In genomic region chr12:70635997-70636396, GRCm38 (mm10) we compare ENCODE assay signal across 28 mouse cellular contexts.
"Had no signal": no experiment of that assay in that cellular context is flagged by ENCODE, and none has a peak within 500 bp of the region (broad histone marks: within the 10 kb centered on the region; RNA-seq: fewer than 3 reads in every experiment).

No protein-coding gene starts in this region.

- H3K4me2 ChIP-seq: embryonic facial prominence, embryonic 12.5 days; embryonic facial prominence, embryonic 13.5 days; embryonic facial prominence, embryonic 15.5 days; forebrain, embryonic 12.5 days; forebrain, embryonic 13.5 days; forebrain, embryonic 15.5 days had no signal

- ATAC-seq: forebrain, embryonic 13.5 days; forebrain, embryonic 14.5 days; forebrain, embryonic 15.5 days; forebrain, embryonic 16.5 days; forebrain, postnatal 0 days had no signal

- H3K36me3 ChIP-seq: embryonic facial prominence, embryonic 10.5 days; embryonic facial prominence, embryonic 12.5 days; embryonic facial prominence, embryonic 13.5 days; embryonic facial prominence, embryonic 15.5 days; forebrain, embryonic 10.5 days; forebrain, embryonic 12.5 days; forebrain, embryonic 15.5 days had no signal

- H3K9ac ChIP-seq: embryonic facial prominence, embryonic 12.5 days; embryonic facial prominence, embryonic 13.5 days; embryonic facial prominence, embryonic 15.5 days; forebrain, embryonic 12.5 days; forebrain, embryonic 13.5 days; forebrain, embryonic 15.5 days; forebrain, postnatal 0 days had no signal

- DNase-seq: cerebellum, adult 18-20 months; cerebellum, adult 2 months; cerebellum, adult 8-10 months; cerebellum, adult 9-10 months; cerebellum, adult 9-11 months; cerebellum, postnatal 10 days; cerebellum, postnatal 14 days; cerebellum, postnatal 25 days; cerebellum, postnatal 36 days; embryo, embryonic 11 days; forebrain, postnatal 0 days; gastrocnemius, adult 2 months; gastrocnemius, postnatal 10 days; gastrocnemius, postnatal 14 days; gastrocnemius, postnatal 25 days; gastrocnemius, postnatal 36 days; heart, adult 18-20 months had no signal

- H3K9me3 ChIP-seq: embryonic facial prominence, embryonic 10.5 days; embryonic facial prominence, embryonic 12.5 days; embryonic facial prominence, embryonic 13.5 days; embryonic facial prominence, embryonic 15.5 days; forebrain, embryonic 10.5 days; forebrain, embryonic 12.5 days; forebrain, embryonic 13.5 days; forebrain, embryonic 15.5 days had no signal

- H3K27me3 ChIP-seq: embryonic facial prominence, embryonic 12.5 days; embryonic facial prominence, embryonic 13.5 days; embryonic facial prominence, embryonic 15.5 days; forebrain, embryonic 12.5 days; forebrain, embryonic 13.5 days; forebrain, embryonic 15.5 days had no signal

- H3K27ac ChIP-seq: embryonic facial prominence, embryonic 10.5 days; embryonic facial prominence, embryonic 12.5 days; embryonic facial prominence, embryonic 13.5 days; embryonic facial prominence, embryonic 15.5 days; forebrain, embryonic 10.5 days; forebrain, embryonic 12.5 days; forebrain, embryonic 13.5 days; forebrain, embryonic 15.5 days; gastrocnemius, adult 2 months had no signal

- H3K4me3 ChIP-seq: embryonic facial prominence, embryonic 10.5 days; embryonic facial prominence, embryonic 12.5 days; embryonic facial prominence, embryonic 13.5 days; embryonic facial prominence, embryonic 15.5 days; erythroblast, embryonic 14.5 days; forebrain, embryonic 10.5 days; forebrain, embryonic 12.5 days; forebrain, embryonic 13.5 days; forebrain, embryonic 15.5 days; gastrocnemius, adult 2 months had no signal

- H3K4me1 ChIP-seq: embryonic facial prominence, embryonic 12.5 days; forebrain, embryonic 12.5 days; forebrain, embryonic 13.5 days; forebrain, embryonic 15.5 days had no signal
